Mouse (Mus musculus) testis, adult 2 months (tissue): ENCODE results near the gene Sbk3.

Source experiments
- CTCF ChIP-seq: fragments of 200-500 bp; IDR thresholded peaks from 2 replicates; pipeline ENCODE4 v1.5.1; 2012; ENCODE audit warnings: low read depth, mild to moderate bottlenecking, inconsistent platforms, low read length, moderate library complexity; ENCODE audit not compliant: control insufficient read depth, insufficient read depth, insufficient replicate concordance
- POLR2A ChIP-seq: fragments of 200-500 bp; IDR thresholded peaks from 2 replicates; pipeline ENCODE4 v1.6.1; 2012; ENCODE audit warnings: low read depth, mild to moderate bottlenecking, inconsistent platforms, low read length, moderate library complexity; ENCODE audit not compliant: control insufficient read depth

- TF ChIP-seq POLR2A (no peak), CTCF (no peak)
Measured at GRCm38 (mm10) chr7:4920976-4921823, 49.8 kb downstream of the Sbk3 start.
